Mouse (Mus musculus) G1E-ER4 (cell line): ENCODE data around the gene AB124611. TPM values are rescaled to one million over a fixed set of nuclear protein-coding genes. Genes with fewer than 3 reads are reported as not detected.

Experiments
- GATA1 ChIP-seq: IDR thresholded peaks from one replicate; pipeline ENCODE4 v1.8.0; 2012; ENCODE audit warnings: low read length, inconsistent platforms
- polyA plus RNA-seq: library from polyadenylated mRNA; stranded (reverse); fragments of >175 nt; gene quantifications from 2 replicates; pipeline ENCODE4 v1.2.3, GENCODE M21; 2012

The AB124611 gene
- polyA plus RNA-seq, 1 experiment = 0.54 TPM

- TF ChIP-seq GATA1 = no peak
These were observed 49.3 kb downstream of the AB124611 start for GRCm38 (mm10) chr9:21575253-21575652.

GRCm38 (mm10) chr9:21576286-21576685, 50.3 kb downstream of the AB124611 start:
- no peak for TF ChIP-seq GATA1

- TF ChIP-seq GATA1 = no peak
These were observed 52.2 kb downstream of the AB124611 start for GRCm38 (mm10) chr9:21578226-21578625.

GRCm38 (mm10) chr9:21585401-21585800, 59.4 kb downstream of the AB124611 start:
- no peak for TF ChIP-seq GATA1

- TF ChIP-seq GATA1 = no peak
These were observed 61.8 kb downstream of the AB124611 start for GRCm38 (mm10) chr9:21587678-21588349.

- no peak for TF ChIP-seq GATA1
These were observed 62.4 kb downstream of the AB124611 start for GRCm38 (mm10) chr9:21588350-21588749.

GRCm38 (mm10) chr9:21589538-21589937, 63.6 kb downstream of the AB124611 start:
- TF ChIP-seq GATA1 = no peak

- no peak for TF ChIP-seq GATA1
These were observed 65.3 kb downstream of the AB124611 start for GRCm38 (mm10) chr9:21591127-21591830.

GRCm38 (mm10) chr9:21591831-21592702, 66.1 kb downstream of the AB124611 start:
- no peak for TF ChIP-seq GATA1

- TF ChIP-seq GATA1 = no peak
These were observed 66.7 kb downstream of the AB124611 start, which contains the start of the genes Timm29 and Yipf2 for GRCm38 (mm10) chr9:21592703-21593121. Gene Timm29, plus strand, starts transcription at chr9:21592722. Gene Yipf2, minus strand, starts transcription at chr9:21592828.

- TF ChIP-seq GATA1 = no peak
These were observed 67.2 kb downstream of the AB124611 start for GRCm38 (mm10) chr9:21593122-21593721.

- no peak for TF ChIP-seq GATA1
These were observed 68.9 kb downstream of the AB124611 start for GRCm38 (mm10) chr9:21594838-21595237.

Other genes with a start within 250 kb of the AB124611 start
- 43.4 and 53.0 TPM in 2 replicates for gene Kri1, start 238.2 kb upstream of the AB124611 start, polyA plus RNA-seq
- 27.5 and 28.0 TPM in 2 replicates for gene Cdkn2d, start 234.8 kb upstream of the AB124611 start, polyA plus RNA-seq
- gene Ap1m2, start 213.8 kb upstream of the AB124611 start, polyA plus RNA-seq = not detected in 2 replicates
- gene Slc44a2, start 205.5 kb upstream of the AB124611 start, polyA plus RNA-seq = 24.3 and 31.9 TPM in 2 replicates
- gene Ilf3, start 158.3 kb upstream of the AB124611 start, polyA plus RNA-seq = 133 TPM in 2 replicates
- 77.4 and 86.9 TPM in 2 replicates for gene Qtrt1, start 114.3 kb upstream of the AB124611 start, polyA plus RNA-seq
- 408 and 485 TPM in 2 replicates for gene Dnm2, start 101.3 kb upstream of the AB124611 start, polyA plus RNA-seq
- gene Tmed1, start 15.9 kb upstream of the AB124611 start, polyA plus RNA-seq = 10.4 and 15.4 TPM in 2 replicates
- 135 and 151 TPM in 2 replicates for gene Carm1, start 20.7 kb downstream of the AB124611 start, polyA plus RNA-seq
- gene Timm29, start 66.5 kb downstream of the AB124611 start, polyA plus RNA-seq = 17.9 and 24.7 TPM in 2 replicates
- 3.3 and 4.6 TPM in 2 replicates for gene Yipf2, start 66.7 kb downstream of the AB124611 start, polyA plus RNA-seq
- gene Smarca4, start 90.0 kb downstream of the AB124611 start, polyA plus RNA-seq = 259 and 283 TPM in 2 replicates
- gene Ldlr, start 197.3 kb downstream of the AB124611 start, polyA plus RNA-seq = 35.3 and 54.5 TPM in 2 replicates
- gene Spc24, start 234.1 kb downstream of the AB124611 start, polyA plus RNA-seq = 90.6 and 123 TPM in 2 replicates